Mouse (Mus musculus): ENCODE measurements around the gene Creb3.

The Creb3 gene

GRCm38 (mm10) chr4:43573561-43573960, 11.4 kb downstream of the Creb3 start:
- no peak for TF ChIP-seq POU5F1 (IDR thresholded peaks at IDR 0.05; ENCODE audit: borderline replicate concordance, low read length)
- no peak for TF ChIP-seq CTCF (conservative IDR thresholded peaks at IDR 0.05; ENCODE audit: low read length)
- no peak for TF ChIP-seq NANOG (IDR thresholded peaks at IDR 0.05; ENCODE audit: borderline replicate concordance, low read length)
- Histone ChIP-seq H3K4me3 (replicated peaks; ENCODE audit: low read length) (no peak overlapping the region), H3K4me1 (replicated peaks; ENCODE audit: low read depth, low read length) (peaks cover 56% of the 10 kb centered on the region), H3K27me3 (ENCODE audit: insufficient read depth, low read length) (no peaks in the 10 kb centered on the region; the same call in 1 of the 2 replicates), H3K36me3 (ENCODE audit: insufficient read depth, low read length) (peaks cover 67% of the 10 kb centered on the region), H3K9me3 (ENCODE audit: low read length) (no peaks in the 10 kb centered on the region)

GRCm38 (mm10) chr4:43575356-43575755, 13.2 kb downstream of the Creb3 start:
- H3K9me3 ChIP-seq (ENCODE audit: low read length) = no peaks in the 10 kb centered on the region
- H3K4me3 ChIP-seq (replicated peaks; ENCODE audit: low read length) = no peak overlapping the region
- TF ChIP-seq POU5F1 (IDR thresholded peaks at IDR 0.05; ENCODE audit: borderline replicate concordance, low read length) = no peak
- TF ChIP-seq NANOG (IDR thresholded peaks at IDR 0.05; ENCODE audit: borderline replicate concordance, low read length) = no peak
- TF ChIP-seq CTCF (conservative IDR thresholded peaks at IDR 0.05; ENCODE audit: low read length) = no peak
- H3K4me1 ChIP-seq (replicated peaks; ENCODE audit: low read depth, low read length) = peaks cover 54% of the 10 kb centered on the region
- peaks cover 52% of the 10 kb centered on the region for H3K36me3 ChIP-seq (ENCODE audit: insufficient read depth, low read length)
- H3K27me3 ChIP-seq (ENCODE audit: insufficient read depth, low read length) = no peaks in the 10 kb centered on the region; the same call in 1 of the 2 replicates

GRCm38 (mm10) chr4:43577237-43577881, 15.2 kb downstream of the Creb3 start:
- H3K9me3 ChIP-seq (ENCODE audit: low read length) = no peaks in the 10 kb centered on the region
- peaks cover 52% of the 10 kb centered on the region for H3K36me3 ChIP-seq (ENCODE audit: insufficient read depth, low read length)
- H3K4me3 ChIP-seq (replicated peaks; ENCODE audit: low read length) = peak overlapping the region; percentile 93
- TF ChIP-seq POU5F1 (IDR thresholded peaks at IDR 0.05; ENCODE audit: borderline replicate concordance, low read length) = no peak
- TF ChIP-seq CTCF (conservative IDR thresholded peaks at IDR 0.05; ENCODE audit: low read length) = no peak
- TF ChIP-seq NANOG (IDR thresholded peaks at IDR 0.05; ENCODE audit: borderline replicate concordance, low read length) = no peak
- H3K27me3 ChIP-seq (ENCODE audit: insufficient read depth, low read length) = no peaks in the 10 kb centered on the region; the same call in 1 of the 2 replicates
- H3K4me1 ChIP-seq (replicated peaks; ENCODE audit: low read depth, low read length) = peaks cover 48% of the 10 kb centered on the region

GRCm38 (mm10) chr4:43578376-43579204, 16.5 kb downstream of the Creb3 start, which contains the start of the genes Rgp1 and Gba2:
TSS of gene Rgp1 (plus strand) at chr4:43578715.
TSS of gene Gba2 (minus strand) at chr4:43578873.
- TF ChIP-seq CTCF (conservative IDR thresholded peaks at IDR 0.05; ENCODE audit: low read length) = no peak
- no peak for TF ChIP-seq NANOG (IDR thresholded peaks at IDR 0.05; ENCODE audit: borderline replicate concordance, low read length)
- no peak for TF ChIP-seq POU5F1 (IDR thresholded peaks at IDR 0.05; ENCODE audit: borderline replicate concordance, low read length)
- Histone ChIP-seq H3K27me3 (ENCODE audit: insufficient read depth, low read length) (no peaks in the 10 kb centered on the region; the same call in 1 of the 2 replicates), H3K4me1 (replicated peaks; ENCODE audit: low read depth, low read length) (peaks cover 60% of the 10 kb centered on the region), H3K9me3 (ENCODE audit: low read length) (no peaks in the 10 kb centered on the region), H3K4me3 (replicated peaks; ENCODE audit: low read length) (peak within 1 kb of the TSS; percentile 93), H3K36me3 (ENCODE audit: insufficient read depth, low read length) (peaks cover 53% of the 10 kb centered on the region)

DNA sequence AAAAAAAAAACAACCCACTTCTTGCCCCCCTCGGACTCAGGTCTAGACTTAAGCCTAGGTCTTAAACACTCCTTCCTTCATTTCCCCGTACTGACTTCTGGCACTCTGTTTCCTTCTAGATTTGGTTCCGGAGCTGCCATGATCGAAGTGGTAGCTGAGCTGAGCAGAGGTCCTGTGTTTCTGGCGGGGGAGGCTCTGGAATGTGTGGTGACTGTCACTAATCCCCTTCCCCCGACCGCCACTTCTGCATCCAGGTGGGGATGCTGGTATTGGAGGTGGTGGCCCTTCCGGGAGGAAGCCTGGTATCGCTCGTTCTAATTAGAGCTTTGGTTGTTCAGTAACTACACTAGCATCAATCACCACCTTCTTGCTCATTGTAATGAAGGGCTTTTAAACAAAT, 17.1 kb downstream of the Creb3 start:
- H3K4me3 ChIP-seq (replicated peaks; ENCODE audit: low read length) = peak overlapping the region; percentile 93
- H3K9me3 ChIP-seq (ENCODE audit: low read length) = no peaks in the 10 kb centered on the region
- H3K27me3 ChIP-seq (ENCODE audit: insufficient read depth, low read length) = no peaks in the 10 kb centered on the region; the same call in 1 of the 2 replicates
- H3K4me1 ChIP-seq (replicated peaks; ENCODE audit: low read depth, low read length) = peaks cover 66% of the 10 kb centered on the region
- TF ChIP-seq CTCF (conservative IDR thresholded peaks at IDR 0.05; ENCODE audit: low read length) (no peak), POU5F1 (IDR thresholded peaks at IDR 0.05; ENCODE audit: borderline replicate concordance, low read length) (no peak), NANOG (IDR thresholded peaks at IDR 0.05; ENCODE audit: borderline replicate concordance, low read length) (no peak)
- H3K36me3 ChIP-seq (ENCODE audit: insufficient read depth, low read length) = peaks cover 53% of the 10 kb centered on the region

GRCm38 (mm10) chr4:43579731-43580130, 17.6 kb downstream of the Creb3 start:
- H3K36me3 ChIP-seq (ENCODE audit: insufficient read depth, low read length) = peaks cover 57% of the 10 kb centered on the region
- H3K9me3 ChIP-seq (ENCODE audit: low read length) = no peaks in the 10 kb centered on the region
- TF ChIP-seq CTCF (conservative IDR thresholded peaks at IDR 0.05; ENCODE audit: low read length) = no peak
- no peak for TF ChIP-seq POU5F1 (IDR thresholded peaks at IDR 0.05; ENCODE audit: borderline replicate concordance, low read length)
- no peak for TF ChIP-seq NANOG (IDR thresholded peaks at IDR 0.05; ENCODE audit: borderline replicate concordance, low read length)
- H3K4me1 ChIP-seq (replicated peaks; ENCODE audit: low read depth, low read length) = peaks cover 70% of the 10 kb centered on the region
- no peaks in the 10 kb centered on the region; the same call in 1 of the 2 replicates for H3K27me3 ChIP-seq (ENCODE audit: insufficient read depth, low read length)
- H3K4me3 ChIP-seq (replicated peaks; ENCODE audit: low read length) = peak overlapping the region; percentile 93

DNA sequence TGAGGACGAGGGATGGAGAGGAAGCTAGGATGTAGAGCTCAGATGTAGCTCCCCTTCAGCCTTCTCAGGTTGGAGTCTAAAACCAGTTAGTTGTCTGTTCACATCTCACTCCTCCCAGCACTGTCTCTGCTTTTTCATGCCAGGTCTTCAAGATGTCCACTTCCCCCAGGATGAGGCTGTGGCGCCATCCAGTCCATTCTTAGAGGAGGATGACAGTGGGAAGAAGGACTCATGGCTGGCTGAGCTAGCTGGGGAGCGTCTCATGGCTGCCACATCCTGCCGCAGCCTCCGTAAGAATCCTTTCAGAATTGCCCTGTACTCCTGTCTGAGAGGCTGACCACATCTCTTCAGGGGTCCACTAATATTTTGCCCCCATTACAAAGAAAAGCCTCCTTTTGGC, 18.6 kb downstream of the Creb3 start:
- peaks cover 69% of the 10 kb centered on the region for H3K4me1 ChIP-seq (replicated peaks; ENCODE audit: low read depth, low read length)
- no peak overlapping the region for H3K4me3 ChIP-seq (replicated peaks; ENCODE audit: low read length)

GRCm38 (mm10) chr4:43581381-43581780, 19.2 kb downstream of the Creb3 start:
- Histone ChIP-seq H3K9me3 (ENCODE audit: low read length) (no peaks in the 10 kb centered on the region), H3K36me3 (ENCODE audit: insufficient read depth, low read length) (peaks cover 56% of the 10 kb centered on the region), H3K27me3 (ENCODE audit: insufficient read depth, low read length) (no peaks in the 10 kb centered on the region; the same call in 1 of the 2 replicates), H3K4me3 (replicated peaks; ENCODE audit: low read length) (no peak overlapping the region), H3K4me1 (replicated peaks; ENCODE audit: low read depth, low read length) (peaks cover 69% of the 10 kb centered on the region)
- TF ChIP-seq CTCF (conservative IDR thresholded peaks at IDR 0.05; ENCODE audit: low read length) (no peak), POU5F1 (IDR thresholded peaks at IDR 0.05; ENCODE audit: borderline replicate concordance, low read length) (no peak), NANOG (IDR thresholded peaks at IDR 0.05; ENCODE audit: borderline replicate concordance, low read length) (no peak)

More for the DNA sequence above, 18.6 kb downstream of the Creb3 start:
- Histone ChIP-seq H3K9me3 (ENCODE audit: low read length) (no peaks in the 10 kb centered on the region), H3K27me3 (ENCODE audit: insufficient read depth, low read length) (no peaks in the 10 kb centered on the region; the same call in 1 of the 2 replicates), H3K36me3 (ENCODE audit: insufficient read depth, low read length) (peaks cover 59% of the 10 kb centered on the region)
- TF ChIP-seq CTCF (conservative IDR thresholded peaks at IDR 0.05; ENCODE audit: low read length) = no peak
- TF ChIP-seq NANOG (IDR thresholded peaks at IDR 0.05; ENCODE audit: borderline replicate concordance, low read length) = no peak
- TF ChIP-seq POU5F1 (IDR thresholded peaks at IDR 0.05; ENCODE audit: borderline replicate concordance, low read length) = no peak
